Mouse (Mus musculus) layer of hippocampus, postnatal 14 days (tissue): ENCODE measurements at regions not wholly inside any gene's neighbourhood (a gene's known extent, or its start where the extent isn't known, plus 50 kb on each side); places are given as distances from the start of the nearest gene placed in this dataset.

Experiments used
- DNase-seq, 2 experiments: peaks; one replicate each; pipeline ENCODE4 v3.0.0; 2021 to 2022; ENCODE audit warnings: low spot score in 2 of 2, mixed read lengths in 1 of 2

DNA sequence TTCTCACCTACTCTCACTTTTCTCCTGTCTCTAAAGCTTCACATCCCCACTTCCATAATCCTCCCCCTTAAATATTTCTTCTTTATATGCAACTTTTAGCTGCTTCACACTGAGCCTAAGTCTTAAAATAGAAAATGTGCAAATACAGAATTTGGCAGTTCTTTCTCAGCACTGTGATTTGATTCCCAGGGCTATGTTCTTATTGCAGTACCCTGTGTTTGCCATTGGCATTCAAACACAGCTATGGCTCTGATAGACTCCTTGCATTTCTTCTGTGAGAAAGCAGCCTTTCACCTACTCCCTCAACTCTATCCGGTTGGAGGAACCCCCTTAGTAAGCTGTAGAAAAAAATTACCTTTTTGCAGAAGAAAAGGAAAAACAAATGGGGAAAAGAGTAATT is 192.6 kb upstream of the Cldn34d start:
- no peak for DNase-seq

DNA sequence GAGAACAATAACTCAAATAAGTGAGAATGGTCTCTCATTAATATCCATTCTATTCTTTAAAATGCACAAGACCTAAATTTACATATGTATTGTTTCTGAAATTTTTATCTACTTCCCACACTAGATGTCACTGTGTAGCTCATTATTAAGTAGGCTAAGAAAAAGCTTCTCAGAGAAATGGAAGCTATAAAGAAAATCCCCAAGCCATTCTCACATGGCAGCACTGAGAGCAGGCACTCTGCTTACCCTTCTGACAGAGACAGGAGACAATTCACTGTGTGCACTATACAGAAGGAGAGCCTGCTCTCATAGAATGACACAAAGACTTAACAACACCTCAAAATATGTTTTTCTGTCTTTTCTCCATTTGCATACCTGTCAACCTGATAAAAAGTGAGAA is 187.9 kb upstream of the Cldn34d start:
- no peak for DNase-seq

DNA sequence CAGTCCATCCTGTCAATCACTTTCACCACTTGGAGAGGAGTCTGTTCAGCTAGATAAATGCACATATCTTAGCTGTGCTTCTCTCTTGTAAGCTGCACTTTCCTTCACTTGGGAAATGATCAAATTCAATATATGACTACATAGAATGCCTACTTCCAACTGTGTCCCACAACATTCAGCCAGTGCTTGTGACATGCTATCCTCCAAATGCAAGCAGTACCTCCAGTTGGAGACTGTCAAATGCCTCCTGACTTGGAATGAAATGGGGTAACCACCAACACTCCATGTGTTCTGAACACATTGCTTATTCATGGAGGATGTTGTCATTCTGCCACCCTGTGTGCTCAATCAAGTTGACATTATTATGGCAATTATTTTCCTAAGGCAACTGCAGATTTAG is 177.3 kb upstream of the Cldn34d start:
- DNase-seq = peak in 1 of 2 experiments; percentile 13
